Mouse (Mus musculus) v-Abl transformed pro-B cells (cell line): ENCODE measurements around the gene Ube2o.

Experiments used
- in situ Hi-C, 2 experiments: fragments of 400-800 bp; cut with MboI; formaldehyde crosslinking; loops; one replicate each; pipeline ENCODE4 v1.15.1; 2025; ENCODE audit not compliant: unreplicated experiment in 2 of 2

Ube2o gene

DNA sequence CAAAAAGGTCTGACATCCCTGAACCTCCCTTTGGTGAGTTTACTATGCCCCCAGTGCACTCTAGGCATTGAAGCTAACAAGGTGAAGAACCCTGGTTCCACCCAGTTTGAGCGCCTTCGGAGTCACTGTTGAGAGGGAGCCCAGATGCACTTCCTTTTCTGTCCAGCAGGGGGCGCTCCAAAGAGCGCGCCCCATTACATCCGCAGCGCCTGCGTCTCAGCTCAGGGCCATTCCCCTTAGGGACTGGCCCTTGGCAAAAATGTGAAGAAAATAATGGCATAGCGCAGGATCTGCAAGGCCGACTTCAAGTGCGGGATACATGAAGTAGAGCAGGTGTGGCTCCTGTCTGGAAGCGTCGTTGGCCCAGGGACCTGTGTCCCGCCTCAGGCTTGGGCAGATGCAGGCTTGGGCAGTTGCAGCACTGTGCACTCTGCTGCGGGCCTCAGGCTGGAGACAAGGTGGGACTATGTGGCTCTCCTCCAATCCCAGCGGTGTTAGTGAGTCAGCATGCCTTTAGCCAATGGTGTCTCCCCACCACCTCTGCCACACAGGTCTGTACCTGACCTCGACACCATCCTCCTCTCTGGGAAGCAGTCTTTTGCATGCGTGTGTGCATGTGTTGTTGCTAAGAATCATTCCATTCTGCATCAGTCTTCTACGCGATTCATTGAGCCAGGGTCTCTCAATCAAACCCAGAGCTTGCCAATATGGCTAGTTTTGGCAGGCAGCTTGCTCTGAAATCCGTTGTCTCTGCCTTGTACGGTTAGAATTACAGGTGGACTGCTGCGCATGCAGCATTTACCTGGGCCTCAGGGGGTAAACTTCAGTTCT lies 5.8 kb upstream of the Ube2o start:
- in situ Hi-C loops, result no loop called here

DNA sequence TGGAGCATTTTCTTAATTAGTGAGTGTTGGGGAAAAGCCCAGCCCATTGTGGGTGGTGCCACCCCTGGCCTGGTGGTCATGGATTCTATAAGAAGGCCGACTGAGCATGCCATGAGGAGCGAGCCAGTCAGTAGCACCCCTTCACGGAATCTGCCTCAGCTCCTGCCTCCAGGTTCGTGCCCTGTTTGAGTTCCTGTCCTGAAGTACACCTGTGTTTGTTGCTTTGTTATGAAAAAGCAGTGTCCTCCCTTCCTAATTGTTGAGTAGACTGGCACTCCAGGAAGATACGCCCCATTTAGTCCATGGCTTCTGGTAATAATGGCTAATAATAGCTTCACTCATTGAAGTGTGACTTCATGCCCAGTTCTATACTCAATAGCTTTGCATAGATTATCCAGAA lies 5.1 kb upstream of the Ube2o start, which contains the start of gene Aanat:
Aanat (plus strand) TSS at position 123 of the 400 bp plus-strand sequence.
- in situ Hi-C loops, result no loop called here

DNA sequence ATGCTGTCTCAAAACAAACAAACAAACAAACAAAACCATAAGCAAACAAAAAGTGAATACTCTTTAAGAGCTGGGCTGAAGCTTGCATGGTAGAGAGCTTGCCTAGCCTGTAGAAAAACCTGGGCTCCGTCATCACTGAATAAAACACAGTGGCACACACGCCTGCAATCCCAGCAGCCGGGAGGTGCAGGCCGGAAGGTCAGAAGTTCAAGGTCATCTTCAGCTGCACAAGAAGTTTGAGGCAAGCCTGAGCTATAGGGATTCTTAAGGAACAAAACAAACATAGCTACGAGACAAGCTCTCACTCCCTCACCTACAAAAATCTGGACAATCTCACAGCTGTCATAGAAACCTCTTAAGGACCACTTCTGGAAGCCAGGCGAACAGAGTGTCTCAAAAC lies 4.4 kb upstream of the Ube2o start:
- in situ Hi-C loops, result no loop called here

DNA sequence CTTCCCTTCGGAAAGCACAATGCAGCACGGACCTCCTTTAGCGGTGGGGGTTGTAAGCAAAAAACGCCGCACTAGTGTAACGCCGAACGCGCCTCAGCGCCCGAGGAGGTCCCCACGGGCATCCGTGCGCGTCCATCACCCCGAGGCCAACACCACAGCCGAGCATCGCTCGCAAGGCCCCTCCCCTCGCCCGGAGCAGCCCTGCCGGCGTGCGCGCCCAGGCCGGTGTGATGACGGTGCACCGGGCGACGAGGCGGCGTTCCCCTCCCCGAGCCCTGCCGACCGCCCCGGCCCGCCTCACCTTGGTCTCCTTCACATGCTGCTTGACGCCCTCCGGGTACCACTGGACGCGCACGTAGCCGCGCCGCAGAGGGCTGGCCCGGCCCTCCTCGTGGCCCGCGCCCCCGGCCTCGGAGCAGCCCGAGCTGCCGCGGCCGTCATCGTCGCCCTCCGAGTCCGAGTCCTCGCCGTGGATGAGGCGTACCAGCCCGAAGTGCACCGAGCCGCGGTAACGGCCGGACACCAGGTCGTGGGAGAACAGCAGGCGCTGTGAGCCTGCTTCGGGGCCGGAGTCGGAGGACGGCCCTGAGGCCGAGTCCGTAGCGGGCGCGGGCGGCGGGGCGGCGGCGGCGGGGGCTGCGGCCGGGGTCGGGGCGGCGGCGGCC lies 404 bp downstream of the Ube2o start:
- in situ Hi-C loops, result no loop called here

DNA sequence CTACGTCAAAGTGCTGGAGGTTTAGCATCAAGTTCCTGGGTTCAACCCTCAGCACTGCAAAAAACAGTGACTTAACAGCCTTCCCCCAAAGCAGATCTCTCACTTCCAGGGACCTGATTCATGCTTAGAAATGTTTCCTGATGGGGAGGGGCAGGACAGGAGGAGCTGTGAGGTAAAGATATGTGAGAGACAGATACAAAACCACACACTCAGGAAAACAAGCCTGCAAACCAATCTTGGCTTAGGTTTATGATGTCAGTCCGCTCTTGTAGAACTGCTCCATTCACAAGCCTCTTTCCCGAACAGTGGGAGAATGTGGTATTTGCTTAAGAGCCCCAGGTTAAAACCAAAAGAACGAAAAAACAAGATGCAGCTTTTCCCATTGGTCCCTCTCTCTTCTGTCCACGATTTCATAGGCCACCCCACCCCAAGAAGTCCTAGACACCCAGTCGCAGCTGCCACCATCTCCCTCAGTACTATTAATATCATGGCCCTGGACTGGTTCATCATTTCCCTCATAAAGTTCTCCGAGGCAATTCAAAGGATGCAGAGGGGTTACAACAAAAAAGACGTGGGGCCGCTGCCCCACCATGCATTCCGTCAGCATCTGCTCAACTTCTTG lies 1.1 kb downstream of the Ube2o start:
- in situ Hi-C loops, result no loop called here

DNA sequence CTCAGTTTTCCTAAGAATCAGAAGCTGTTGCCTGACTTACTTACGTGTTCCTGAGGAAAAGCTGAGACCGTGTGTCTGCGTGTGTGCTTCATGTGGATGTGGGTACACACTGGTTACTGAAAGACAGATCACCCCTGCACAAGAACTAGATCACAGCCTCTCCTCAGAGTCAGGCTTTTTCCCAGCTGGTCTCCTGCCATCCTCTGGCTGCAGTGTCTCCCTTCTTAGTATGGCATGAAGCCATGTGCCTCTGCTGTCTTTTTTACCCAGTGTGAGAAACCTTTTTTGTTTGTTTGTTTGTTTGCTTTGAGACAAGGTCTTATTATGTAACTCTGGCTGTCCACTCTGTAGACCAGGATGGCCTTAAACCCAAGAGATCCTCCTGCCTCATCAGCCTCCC lies 2.0 kb downstream of the Ube2o start:
- in situ Hi-C loops, result no loop called here

DNA sequence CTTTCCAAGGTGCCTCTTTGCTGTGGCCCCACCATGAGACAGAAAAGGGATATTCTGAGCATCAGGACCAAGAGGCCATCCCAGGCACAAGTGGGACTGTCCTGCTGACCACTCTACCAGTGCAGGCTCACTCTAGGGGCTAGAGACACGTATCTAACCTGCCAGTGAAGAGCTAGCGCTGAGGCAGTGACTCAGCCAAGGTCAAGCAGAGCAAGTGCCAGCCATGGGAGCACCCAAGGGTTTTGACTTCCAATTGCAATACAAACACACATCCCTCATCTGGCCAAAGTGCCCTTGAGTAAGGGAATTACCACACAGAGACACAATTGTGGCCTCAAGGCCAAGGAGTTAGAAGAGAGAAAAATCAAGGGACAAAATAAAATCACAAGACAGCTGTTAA lies 5.9 kb downstream of the Ube2o start:
- in situ Hi-C loops, result no loop called here

DNA sequence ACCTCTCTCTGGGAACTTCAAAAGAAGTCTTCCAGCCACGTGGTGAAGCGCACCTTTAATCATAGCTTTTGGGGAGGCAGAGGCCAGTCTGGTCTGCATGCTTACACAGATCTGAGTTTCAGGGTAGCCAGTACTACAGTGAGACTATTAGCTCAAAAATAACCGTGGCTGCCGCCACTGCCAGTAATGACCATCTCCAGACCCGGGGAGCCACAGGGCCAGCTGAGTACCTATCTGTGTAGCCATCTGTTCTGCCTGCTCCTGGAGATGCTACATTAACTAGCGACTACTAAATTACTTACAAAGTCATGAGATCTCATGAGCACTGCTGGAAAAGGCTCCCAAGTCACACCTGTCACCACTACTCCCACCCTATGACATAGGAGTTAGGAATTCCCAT lies 6.3 kb downstream of the Ube2o start:
- in situ Hi-C loops, result no loop called here

DNA sequence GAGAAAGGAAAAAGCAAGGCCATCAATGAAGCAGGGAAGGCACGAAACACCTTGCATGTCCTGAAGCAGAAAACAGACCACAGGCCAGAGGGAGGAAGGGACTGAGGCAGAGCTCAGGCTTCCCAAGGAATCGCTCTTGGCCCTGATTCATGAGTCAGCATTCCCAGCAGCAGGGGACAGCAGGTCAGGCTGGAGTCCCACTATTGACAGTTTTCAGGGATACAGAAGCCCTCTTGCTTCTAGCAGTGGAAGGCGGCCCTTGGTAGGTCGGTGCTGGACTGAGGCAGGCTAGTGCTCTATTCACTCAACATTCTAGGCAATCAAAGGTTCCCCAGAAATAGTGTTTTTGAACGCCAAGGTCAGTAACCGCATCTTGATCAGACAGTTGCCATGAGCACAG lies 6.8 kb downstream of the Ube2o start:
- in situ Hi-C loops, result no loop called here

DNA sequence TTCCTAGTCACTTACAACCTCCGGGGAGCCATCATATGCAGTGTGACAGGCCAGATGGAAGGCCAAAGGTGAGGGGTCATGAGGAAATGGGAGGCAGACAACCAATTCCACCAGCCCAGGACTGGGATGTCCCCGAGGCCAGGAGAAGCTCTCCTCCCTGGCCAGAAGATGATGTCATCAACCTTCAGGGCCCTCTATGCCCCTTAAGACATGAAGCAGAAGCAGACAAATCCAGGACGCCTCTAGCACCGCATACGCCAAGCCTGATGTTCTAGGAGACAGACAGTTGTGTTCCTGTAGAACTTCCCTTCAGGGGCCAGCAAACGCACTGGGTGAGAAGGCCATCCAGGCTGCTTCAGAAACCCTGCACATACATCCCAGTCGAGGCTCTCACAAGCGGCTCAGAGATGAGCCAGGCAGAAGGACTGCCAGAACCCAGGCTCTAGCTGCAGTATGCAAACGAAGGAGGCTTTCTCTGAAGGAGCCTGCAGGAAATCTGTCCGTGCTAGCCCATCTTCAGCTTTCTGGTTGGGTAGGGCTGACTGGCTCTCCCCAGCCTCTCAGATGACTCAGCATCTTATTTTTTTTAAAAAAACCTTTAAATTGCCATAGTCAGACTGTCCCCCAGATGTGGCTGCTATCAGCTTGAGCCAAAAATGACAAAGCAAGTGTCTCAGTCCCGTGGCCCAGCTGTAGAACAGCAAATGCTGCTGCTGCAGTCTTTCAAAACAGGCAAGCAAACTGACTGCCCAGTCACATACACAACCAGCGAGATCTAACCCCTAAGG lies 8.3 kb downstream of the Ube2o start:
- in situ Hi-C loops, result no loop called here

DNA sequence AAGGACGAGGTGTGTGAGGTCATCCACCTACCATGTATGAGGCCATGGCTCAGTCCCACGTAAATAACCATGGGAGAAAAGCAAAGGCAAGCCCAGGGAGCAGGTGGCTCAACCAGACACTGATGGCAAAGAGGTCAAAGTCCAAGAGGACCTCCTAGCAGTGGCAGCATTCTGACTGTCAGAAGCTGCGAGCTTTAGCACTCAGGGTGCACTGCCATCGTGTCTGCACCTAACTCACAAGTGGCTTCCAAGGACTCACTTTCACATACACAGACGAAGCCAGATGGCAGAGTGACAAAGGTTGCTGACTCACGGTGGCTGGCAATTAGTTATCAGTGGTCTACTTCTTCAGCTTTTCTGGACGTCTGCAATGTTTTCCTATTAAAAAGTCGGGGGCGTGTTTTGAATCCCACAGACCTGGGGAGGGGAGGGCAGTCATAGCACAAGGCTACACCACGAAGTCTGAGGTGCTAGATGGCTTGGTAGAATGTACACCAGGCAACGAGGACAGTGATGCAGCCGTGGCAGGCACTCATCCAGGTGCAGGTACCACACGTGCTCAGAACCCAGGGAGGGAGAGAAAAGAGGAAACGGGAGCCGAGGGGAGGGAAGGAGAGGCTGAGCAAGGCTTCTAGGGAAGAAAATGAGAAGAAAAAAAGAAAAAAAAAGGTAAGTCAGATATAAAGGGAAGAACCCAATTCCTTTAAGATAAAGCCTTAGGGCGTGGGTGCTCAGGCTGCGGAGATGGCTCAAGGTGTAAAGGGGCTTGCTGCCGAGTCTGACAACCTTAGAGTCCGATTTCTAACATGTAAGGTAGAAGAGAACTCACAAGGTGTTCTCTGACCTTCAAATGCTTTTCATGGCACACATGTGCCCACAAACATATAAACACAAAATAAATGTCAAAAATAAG lies 9.2 kb downstream of the Ube2o start:
- in situ Hi-C loops, result no loop called here

DNA sequence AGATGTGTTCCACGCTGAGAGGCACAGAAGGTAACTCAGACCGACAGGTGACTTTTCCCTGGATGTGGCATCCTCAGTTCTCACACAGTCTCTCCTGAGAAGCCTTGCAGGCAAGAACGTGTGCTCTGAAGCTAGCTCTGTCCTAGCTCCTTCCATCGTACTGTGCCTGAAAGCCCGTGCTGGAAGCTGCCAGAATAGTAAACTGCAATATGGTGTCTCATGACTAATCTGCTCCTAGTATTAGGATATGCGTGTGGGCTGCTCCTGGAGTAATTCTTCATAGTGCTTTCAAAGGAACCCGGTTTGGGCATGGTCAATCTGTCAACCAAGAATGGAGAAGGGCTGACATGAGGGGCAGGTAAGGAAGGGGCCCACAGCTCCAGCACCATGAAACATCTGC lies 10.4 kb downstream of the Ube2o start:
- in situ Hi-C loops, result no loop called here

DNA sequence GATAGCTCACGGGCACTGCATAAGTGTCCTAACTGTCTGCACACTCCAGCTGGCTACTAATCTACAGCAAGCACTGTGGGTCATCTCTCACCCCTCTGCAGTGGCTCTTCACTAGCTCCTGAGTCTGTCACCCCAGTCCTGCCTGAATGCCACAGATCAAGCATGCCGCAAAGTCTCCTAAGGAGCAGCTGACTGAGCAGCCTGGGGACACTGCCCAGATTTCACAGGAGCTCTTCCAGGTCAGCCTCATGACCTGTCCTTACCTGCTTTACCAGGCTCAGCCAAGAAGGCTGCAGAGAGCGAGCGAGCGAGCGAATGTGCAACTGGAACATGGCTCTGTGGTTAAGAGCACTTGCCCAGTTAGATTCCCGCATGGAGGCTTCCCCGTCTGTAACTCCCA lies 13.7 kb downstream of the Ube2o start:
- in situ Hi-C loops, result no loop called here

DNA sequence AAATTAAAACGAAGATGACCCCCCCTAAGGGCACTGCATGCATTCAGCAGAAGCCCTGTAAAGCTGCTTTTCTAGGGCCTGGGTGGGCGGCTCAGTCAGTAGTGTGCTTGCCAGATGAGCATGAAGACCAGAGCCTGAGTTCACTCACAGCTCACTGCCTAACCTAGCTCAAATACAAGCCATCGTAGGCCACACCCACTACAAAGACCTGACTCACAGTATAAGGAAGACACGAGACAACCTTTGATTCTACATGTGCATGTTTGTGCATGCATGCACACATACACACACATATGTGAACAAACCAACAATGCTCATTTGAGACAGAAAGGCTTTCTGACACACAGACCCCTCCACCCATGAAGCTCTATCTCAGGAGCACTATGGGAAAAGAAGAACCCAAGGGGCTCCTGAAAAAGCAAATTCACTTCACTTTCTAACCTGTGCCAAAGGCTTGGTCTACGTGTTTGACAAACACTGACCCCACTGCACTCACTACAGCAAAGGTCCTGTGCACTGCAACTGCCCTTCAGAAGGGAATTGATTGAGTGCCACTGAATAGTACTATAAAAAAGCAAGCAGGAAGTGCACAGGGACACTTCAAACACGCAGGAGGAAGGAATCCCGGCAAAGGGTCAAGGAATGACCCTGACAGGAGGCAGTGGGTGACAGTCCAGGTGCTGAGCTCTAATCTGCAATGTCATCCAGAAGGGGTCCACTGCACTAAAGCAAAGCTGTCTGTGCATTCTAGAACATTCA lies 15.8 kb downstream of the Ube2o start:
- in situ Hi-C loops, result no loop called here

DNA sequence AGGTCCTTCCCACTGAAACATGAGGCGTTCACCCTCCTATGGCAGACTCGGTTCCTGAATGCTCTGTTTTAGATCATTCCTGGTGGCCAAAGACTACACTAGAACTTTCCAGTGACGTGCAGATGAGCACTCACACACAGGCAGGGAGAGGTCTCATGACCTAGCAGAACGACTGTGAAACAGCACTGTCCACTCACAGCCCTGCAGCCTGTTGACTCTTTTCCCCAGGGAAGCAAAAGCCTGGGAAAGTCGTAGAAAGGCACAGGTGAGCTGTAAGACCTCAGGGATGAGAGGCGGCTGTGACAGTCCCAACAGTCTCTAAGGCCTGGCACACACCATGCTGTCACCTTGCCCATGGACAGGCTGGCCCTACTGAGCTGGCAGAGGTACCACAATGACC lies 24.9 kb downstream of the Ube2o start:
- in situ Hi-C loops, result loop anchor here (5.0 to 10.0 kb wide), 2 partner anchors 36 to 68 kb away; partner anchors contain the start of gene Rhbdf2 (in 1 of the 2)

DNA sequence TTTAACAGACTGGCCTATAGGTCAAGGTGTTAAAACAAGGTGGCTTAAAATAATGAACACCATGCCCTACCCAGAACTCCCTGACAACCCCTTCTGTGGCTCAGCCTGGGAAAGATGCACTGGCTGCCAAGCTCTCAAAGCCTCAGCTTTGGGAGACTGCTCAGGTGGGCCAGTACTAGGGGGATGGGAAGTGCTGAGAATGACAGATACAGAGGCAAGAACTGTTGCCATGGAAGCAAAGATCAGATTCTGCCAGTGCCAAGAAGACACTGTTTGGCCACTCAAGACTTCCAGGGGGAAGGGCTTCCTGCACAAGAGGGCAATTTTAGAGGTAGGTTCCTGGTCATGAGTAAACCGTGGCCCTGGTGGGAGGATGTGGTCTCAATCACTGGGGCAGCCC lies 25.7 kb downstream of the Ube2o start:
- in situ Hi-C loops, result loop anchor here (5.0 to 10.0 kb wide), 2 partner anchors 37 to 69 kb away; partner anchors contain the start of gene Rhbdf2 (in 1 of the 2)

DNA sequence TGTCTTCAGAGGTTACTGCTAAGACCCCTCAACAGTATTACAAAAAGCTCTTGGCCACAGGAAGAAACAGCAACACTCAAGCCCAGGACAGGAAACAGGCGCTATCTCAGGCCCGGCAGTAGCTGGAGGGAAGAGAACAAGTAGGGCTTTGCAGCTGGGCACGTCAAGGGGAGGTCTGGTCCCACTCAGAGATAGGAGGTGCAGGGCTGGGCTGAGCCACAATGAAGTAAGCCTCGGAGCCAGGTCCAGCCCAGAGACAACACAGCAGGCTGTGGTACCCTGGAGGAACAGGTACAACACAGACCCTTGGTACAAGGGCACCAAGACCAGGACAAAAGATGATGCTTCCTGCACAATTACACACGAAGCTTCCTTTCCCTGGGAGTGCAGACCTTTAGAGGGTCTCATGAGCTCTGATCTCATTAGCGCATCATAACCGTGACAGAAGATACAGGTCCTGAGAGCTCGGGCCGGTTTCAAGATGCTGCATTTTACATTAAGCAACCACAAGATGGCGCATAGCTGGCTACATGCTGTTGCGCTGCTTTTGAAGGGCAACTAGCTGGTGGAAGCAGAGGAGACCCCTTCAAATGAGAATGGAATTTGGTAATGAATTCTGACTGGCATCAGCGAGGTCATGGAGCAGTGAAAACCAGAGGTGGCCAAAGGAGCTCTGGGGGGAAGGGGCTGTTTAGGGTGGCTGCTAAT lies 26.9 kb downstream of the Ube2o start:
- in situ Hi-C loops, result loop anchor here (5.0 to 10.0 kb wide), 2 partner anchors 70 to 73 kb away; partner anchors contain the start of gene Rhbdf2 (in 2 of the 2)

DNA sequence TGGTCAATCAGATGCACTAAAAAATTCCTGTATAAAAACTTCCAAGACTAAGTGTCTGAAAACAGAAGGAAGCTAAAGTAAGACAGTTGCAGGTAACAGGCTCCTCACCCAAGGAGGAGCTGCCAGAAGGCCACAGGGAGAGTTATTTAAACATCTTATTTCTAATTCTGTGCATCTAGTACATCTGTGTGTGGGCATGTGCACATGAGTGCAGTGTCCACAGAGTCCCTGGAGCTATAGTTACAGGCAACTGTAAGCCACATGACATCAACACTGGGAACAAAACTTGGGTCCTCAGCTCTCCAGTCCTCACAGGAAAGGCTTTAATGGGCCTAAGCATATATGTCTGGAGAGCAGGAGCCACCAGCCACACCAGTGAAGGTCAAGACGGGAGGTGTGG lies 29.1 kb downstream of the Ube2o start:
- in situ Hi-C loops, result loop anchor here (5.0 to 10.0 kb wide), 2 partner anchors 73 to 75 kb away; partner anchors contain the start of gene Rhbdf2 (in 2 of the 2)
